Mouse (Mus musculus): Measurements from ENCODE around the gene Ifitm7. TPM values are rescaled to one million over a fixed set of nuclear protein-coding genes. Genes with fewer than 3 reads are reported as not detected.

The Ifitm7 gene
- total RNA-seq (2021) = 1 to 10 TPM; 1.4 to 1.7 TPM
- long read RNA-seq, partial matches to known transcripts = 0 of 1 reads
- long read RNA-seq, other reads (novel, unspliced or antisense) = 0 of 1 reads

DNA sequence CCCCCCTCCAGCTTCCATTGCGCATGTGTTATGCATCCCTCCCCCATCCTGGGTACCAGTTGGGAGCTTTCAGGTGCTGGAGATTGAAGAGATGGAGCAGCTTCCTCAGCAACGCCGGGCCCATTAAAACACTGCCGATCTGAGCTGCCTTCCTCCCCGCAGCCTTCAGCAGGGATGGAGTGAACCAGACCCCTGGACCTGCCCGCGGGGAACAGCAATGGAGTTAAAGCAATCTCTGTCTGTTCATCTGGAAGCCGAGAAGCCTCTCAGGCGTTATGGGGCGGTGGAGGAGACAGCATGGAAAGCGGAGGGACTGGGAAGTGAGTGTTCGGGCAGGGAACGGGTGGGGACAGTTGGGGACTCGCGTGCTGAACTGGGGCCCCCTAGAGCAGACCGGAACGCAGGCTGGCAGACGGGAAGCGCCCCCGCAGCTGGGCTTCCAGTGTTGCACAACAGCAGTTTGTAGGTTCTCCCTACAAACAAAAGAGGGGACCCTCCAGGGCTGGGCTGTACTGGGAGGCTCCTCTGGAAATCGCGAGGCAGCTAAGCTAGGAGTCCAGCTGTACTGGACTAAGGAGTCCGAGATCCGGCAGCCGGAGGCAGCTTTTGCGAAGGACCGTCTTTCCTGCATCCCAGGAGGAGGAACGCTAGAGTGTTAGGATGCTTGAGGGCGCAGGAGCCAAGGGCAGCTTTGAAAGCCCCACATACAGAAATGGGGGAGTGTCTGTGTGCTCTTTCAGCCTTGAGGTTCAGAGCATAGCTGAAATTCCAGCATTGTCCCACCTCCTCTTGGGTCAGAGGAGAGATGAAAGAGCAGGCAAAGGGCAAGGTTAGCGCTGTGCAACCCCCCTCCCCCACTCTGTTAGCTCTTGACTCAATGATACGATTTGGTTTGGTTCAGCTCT lies at the start of gene Ifitm7, which contains the start of gene 2900011O08Rik:
Ifitm7 (minus strand) TSS at position 315 of the 905 bp plus-strand sequence.
2900011O08Rik (plus strand) TSS at position 31 of the 905 bp plus-strand sequence.
- peak; percentile 53 to 70 for DNase-seq (ENCODE audit: low spot score in 2 of 2)

DNA sequence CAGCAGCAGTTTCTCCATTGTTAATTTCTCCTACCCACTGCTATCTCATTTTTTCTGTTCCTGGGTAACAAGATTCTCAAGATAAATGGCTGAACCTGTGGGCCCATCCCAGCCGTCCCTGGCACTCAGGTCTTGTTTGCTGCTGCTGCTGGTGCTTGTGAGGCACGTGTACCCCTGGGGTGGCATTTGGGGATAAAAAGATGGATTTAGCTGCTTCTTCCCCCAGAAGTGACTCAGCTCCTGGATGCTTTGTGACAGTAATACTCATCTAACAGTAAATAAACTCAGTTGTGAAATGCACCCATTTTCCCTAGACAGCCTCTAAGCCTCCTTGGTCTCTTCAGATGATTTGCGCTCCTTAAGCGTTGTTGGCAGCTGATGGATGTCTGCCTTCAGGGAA lies 46.4 kb upstream of the Ifitm7 start:
- no peak for DNase-seq (ENCODE audit: low spot score in 2 of 2)

DNA sequence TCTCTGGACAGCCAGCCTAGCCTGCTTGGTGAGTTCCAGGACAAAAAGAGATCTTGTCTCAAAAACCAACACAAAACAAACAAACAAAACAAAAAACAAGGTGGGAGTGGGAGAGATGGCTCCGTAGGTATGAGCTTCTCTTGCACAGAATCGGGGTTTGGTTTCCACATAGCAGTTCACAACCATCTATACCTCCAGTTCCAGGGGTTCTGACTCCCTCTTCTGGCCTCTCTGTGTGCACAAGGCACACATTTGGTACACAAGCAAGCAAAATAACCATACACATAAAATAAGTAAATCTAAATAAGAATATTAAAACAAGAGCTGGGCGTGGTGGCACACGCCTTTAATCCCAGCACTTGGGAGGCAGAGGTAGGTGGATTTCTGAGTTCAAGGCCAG lies 44.0 kb upstream of the Ifitm7 start:
- no peak for DNase-seq (ENCODE audit: low spot score in 2 of 2)

DNA sequence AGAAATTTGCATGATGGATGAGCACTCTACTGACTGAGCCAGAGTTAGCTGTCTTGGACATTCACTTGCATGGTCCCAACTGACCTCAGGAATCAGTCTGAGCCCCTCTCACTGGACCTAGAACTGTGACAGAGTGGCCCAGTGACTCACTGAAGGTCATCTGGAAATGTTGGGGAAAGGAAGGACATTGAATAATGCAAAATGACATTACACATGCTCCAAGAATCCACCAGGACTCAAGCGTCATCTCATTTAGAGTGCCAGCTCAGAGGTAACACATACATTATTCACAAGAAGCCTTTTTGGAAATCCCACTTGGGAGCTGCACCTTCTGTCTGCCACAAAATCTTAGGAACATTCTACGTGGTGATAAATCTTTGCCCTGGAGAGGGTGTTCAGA lies 43.2 kb upstream of the Ifitm7 start:
- no peak for DNase-seq (ENCODE audit: low spot score in 2 of 2)

DNA sequence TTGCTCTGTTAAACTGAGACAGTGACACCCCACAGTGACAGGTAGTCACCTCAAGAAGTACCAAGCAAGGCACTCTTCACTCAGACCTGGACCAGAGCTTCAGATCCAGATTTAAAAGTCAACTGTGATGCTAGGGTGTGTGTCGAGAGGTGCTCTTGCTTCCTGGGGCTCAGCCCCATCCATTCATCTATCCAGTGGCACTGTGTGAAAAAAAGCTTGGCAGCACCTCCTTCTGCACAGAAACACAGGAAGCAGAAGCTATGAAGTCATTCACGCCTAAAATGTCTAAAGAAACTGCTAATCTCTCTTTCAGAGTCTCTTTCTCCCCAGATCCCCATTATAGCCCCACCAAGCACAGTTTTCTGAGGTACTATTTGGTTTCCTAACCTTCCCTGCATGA lies 42.4 kb upstream of the Ifitm7 start:
- DNase-seq (ENCODE audit: low spot score in 2 of 2) = no peak

DNA sequence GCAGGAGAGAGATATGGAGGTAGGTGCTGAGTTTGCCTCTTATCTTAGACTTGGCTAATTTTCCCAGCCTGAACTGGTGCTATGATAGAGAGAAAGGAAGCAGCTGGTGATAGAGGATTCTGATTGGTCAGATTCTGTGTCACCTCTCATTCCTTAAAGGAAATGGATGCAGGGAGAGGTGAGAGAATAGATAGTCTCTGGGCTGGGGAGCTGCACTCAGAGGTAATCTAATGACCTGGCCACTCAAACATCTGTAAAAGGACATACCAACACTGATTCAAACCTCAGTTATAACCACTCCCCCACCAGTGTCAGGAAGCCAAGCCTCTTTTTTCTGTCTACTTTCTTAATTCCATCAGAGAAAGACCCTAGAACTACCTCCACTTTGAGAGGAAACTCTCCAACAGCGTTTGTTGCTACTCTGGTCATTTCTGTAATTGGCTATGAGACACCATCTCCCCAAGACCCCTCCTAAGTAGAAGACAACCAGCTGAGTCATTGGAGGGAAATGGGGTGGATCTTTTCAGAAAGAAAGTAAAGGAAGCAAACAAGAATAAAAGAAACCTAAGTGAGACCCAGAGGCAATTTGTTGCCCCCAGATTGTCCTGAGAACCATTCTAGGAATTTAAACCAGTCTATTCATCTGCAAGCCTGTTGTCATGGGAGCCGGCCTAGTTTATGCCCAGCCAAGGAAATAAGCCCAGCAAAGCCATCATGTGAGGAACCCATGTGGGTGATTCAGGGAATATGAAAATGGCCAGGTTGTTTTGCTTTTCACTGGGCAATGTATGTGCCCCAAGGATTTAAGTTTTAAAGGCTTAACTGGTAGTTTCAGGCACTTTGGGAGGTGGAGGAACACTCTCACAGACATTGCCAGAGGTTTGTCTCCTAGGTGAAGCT lies 38.7 kb upstream of the Ifitm7 start:
- no peak for DNase-seq (ENCODE audit: low spot score in 2 of 2)

DNA sequence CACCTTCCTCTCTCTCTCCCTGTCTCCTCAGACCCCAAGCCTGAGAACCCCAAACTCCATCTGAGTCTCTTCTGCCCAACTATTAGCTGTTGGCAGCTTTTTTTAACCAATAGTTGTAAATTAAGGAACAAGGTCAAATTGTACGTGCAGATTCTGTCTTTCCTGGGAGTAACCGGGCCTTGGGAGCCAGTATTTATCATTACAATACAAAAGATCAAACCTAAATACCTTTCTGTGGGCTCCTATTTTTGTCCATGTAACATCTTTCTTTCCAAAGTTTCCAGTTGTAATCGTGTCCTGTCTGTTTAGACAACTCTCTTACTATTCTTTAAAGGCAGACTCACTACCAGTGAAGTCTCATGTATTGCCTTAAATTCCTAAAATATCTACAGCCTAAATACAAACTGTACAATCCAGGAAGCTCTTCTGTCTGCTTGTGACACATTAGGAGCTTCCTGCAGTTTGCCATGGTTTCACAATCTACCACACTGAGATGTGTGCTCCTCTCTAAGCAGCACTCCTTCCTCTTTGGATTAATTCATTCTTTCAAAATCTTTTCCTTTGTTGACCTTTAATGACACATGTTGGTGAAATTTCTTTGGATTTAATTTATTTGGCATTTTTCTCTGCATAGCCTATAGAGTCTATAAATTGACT lies 34.6 kb upstream of the Ifitm7 start:
- DNase-seq (ENCODE audit: low spot score in 2 of 2) = no peak

DNA sequence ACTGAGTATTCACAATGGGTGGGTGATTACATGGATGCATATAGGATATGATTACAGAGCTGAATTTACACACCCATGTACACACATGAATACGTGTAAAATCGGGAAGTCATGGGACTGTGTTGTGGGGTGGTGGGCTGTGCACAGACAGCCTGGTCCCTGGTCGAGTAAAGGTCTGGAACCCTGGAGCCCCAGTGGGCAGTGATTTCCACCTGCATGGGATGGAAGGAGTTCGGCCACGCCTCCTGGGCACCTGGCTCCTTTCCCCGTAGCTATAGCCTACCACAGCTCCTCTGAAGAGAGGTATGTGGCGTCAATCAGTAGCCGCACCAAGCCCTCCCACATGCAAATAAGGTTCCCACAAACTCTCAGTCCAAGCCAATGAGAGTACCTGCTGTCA lies 30.6 kb upstream of the Ifitm7 start:
- DNase-seq (ENCODE audit: low spot score in 2 of 2) = no peak

DNA sequence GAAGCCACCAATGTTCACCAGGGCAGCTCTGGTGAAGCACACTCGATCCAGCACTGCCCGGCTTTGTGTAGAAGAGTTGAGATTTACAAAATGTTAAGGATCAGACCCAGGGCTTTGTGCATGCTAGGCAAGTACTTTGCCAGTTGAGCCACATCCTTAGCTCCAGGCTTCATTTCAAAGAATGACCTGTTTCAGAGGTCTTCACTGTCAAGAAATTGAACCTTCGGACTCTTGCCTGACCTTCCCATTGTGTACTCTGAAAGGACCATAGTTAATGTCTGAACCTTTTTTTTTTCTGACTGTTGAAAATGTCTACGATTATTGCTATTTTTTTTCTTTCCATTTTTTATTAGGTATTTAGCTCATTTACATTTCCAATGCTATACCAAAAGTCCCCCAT lies 23.3 kb upstream of the Ifitm7 start:
- no peak for DNase-seq (ENCODE audit: low spot score in 2 of 2)

DNA sequence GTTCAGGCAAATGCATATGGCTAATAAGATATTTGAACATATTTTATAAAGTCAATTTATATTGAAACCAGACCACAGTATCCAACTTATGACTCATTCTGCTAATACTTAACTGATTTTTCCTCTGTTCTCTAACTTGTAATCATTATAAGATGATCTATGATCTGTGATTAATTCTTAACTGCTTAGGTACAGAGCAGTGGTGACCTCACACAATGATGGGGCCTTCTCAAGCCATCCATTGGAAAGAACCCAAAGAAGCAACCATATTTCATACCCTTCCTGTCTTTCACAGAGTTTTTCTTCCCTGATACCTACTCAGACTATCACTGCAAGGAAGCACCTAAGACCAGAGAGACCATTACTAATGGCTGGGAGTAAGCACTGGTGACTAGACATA lies 22.0 kb upstream of the Ifitm7 start:
- DNase-seq (ENCODE audit: low spot score in 2 of 2) = no peak

DNA sequence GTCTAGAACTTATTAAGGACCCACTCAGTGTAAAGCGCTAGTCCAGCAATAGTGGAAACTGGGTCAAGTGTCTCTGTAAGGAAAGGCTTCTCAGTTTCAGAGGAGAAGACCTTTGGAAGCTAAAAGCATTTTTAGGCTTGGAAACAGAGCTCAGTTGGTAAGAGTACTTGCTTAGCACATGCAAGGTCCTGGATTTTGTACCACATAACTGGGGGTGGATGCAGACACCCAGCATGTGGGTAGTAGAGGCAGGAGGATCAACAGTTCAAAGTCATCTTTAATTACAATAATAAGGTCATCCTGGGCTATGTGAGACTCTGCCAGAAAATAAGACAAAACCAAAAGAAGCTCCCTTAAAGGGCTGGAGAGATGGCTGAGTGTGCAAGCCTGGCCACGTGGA lies 21.4 kb upstream of the Ifitm7 start:
- DNase-seq (ENCODE audit: low spot score in 2 of 2) = no peak

DNA sequence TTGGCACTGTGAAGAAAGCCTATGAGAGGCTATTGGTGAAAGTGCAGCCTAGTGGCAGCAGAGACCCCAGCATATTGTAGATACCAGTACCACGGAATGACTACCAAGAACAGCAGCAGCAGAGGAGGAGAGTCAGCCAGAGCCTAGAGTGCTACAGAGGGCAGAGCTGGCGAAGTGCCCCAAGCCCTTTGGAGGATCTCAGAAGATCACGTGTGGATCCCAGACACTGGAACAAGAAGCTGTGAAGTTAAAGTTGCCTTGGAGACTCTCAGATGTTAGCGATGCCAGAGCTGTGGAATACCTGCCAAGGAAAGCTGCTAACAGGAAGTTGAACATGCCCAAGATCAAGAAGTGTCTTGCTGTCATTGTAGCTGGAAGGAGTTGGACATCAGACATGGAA lies 18.6 kb upstream of the Ifitm7 start:
- no peak for DNase-seq (ENCODE audit: low spot score in 2 of 2)

DNA sequence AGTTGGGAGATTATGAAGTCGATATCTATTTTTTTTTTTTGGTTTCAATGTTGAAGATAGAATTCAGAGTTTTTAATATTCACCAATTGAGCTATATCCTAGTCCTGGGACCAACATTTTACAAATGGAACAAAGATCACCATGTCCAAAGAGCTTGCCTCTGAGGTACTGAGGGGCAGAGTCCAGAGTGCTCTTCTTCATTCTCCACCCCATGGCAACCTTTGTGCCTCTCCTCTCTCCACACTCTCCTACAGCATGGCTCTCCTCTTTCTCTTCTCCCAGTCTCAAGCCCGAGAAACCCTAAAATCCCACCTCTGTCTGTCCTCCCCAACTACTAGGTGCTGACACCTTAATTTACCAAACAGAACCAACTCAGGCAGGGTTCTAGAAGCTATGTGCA lies 18.0 kb upstream of the Ifitm7 start:
- no peak for DNase-seq (ENCODE audit: low spot score in 2 of 2)

DNA sequence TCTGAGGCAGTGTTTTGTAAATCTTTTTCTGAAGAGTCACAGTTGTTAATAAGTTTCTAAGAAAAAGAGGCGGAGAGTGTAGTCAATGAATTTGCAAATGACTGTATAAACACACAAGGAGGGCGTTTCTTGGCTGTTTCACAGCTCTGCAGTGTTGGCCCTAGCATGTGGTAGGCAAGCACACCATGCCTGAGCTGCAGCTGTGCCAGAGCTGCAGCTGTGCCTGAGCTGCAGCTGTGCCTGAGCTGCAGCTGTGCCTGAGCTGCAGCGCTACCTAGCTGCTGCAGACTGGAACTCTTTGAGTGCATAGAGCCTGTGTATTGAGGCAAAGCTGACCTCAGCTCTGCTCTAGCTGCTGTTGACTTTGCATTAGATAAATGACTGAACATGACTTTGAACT lies 17.5 kb upstream of the Ifitm7 start:
- no peak for DNase-seq (ENCODE audit: low spot score in 2 of 2)

DNA sequence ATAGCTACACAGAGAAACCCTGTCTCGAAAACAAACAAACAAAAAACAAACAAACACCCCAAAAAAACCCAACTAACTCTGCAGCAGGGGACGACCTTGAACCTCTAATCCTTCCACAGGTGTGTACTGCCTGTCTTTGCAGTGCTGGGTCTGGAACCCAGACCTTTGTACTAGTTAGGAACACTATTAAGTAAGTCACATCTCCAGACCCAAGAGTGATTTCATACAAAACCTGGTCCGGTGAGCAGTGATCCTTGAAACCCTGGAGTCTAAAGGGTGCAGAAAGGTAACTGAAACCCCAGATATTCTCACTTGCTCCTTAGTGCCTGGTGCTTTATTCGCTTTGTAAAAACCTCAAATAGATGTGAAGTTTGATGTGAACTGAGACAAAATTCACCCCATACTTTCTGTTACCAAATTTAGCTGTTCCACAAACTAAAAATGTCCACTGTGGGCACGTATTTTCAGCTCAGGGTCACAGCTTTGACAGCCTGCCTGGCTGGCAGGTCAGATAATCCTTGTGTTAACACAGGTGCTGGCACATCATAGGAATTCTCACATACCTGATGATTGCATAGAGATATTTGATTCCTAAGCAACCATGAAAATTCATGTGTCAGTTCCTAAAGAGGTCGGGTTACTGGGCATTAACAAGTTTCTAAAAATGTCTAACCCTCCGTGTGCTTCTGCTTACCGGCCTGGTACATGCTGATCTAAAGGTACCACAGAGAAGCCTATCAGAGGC lies 16.9 kb upstream of the Ifitm7 start:
- DNase-seq (ENCODE audit: low spot score in 2 of 2) = no peak

DNA sequence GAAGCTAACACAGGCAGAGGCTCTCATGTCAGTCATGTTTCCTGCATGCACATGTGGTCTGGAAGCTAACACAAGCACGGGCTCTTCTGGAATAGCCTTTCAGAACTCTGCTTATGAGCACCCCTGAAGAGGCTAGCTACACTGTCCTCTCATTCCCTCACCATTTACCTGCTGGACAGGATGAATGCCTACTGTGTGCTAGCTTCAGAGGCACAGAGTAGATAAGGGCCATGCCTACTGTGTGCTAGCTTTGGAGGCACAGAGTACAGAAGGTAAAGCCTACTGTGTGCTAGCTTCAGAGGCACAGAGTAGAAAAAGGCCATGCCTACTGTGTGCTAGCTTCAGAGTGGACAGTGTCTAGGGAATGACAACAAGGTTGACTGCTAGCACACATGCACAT lies 7.8 kb upstream of the Ifitm7 start:
- DNase-seq (ENCODE audit: low spot score in 2 of 2) = no peak

DNA sequence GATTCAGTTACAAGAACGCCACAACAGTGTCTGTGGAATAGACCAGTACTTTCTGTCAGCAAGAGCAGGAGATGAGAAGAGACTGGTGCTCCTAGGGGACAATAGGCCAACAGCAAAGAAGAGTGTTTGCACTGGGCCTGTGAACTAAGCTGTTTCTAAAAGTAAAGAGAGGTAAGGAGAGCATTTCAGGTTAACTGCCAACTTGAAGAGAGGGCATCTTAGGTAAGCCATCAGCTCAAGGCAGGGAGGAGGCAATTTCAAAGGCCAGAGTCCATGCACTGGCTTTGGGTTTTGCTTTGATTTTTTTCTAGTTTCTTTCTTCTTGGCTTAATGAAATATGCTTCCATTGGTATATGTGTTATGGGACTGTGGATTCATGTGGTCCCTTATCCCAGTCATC lies 7.4 kb upstream of the Ifitm7 start:
- DNase-seq (ENCODE audit: low spot score in 2 of 2) = no peak

DNA sequence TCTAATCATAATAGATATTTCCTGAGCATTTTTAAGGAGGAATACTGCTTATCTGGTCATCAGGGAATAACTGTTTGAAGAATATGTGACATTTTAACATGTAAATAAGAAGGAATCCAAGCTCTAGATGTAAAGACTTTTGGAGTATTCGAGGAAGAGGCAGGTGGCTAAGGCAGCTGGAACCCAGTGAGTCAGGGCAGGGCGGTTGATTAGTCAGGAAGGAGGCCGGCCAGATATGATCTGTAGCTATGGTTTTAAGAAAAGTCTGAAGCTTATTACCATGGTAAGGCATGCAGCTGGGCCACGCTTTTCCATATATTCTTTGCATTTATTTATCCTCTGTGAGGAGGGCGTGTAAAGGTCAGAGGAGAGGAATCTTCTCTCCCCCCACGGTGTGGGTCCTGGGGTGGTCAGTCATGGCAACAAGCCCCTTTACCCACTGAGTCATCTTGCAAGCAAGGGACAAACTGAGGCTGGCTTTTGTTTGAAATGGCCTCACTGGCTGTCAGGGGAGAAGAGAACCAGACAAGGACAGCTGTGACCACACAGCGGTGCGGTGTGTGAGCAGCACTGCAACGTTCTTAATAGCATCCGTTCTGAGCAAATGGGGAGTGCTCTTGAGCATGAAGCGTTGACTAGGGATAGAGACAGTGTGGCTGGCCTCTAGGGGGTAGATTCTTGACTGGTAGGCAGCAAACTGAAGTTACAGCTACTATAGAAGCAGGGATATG lies 6.0 kb upstream of the Ifitm7 start:
- no peak for DNase-seq (ENCODE audit: low spot score in 2 of 2)

DNA sequence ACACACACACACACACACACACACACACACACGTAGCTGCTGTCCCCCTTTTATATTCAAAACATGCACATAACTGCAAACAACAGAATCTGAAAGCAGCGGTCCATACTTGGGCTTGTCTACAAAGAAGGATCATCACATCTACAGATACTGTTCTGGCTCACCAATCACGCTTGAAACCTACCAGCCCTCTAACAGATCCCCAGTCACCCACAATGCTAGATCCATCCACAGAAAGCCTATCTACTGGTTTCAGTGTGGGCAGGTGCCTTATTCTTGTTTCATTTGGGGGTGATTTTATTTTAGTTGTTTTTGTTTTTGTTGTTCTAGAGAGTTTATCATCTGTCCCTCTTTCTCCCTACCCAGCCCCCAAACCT lies 503 bp downstream of the Ifitm7 start:
- no peak for DNase-seq (ENCODE audit: low spot score in 2 of 2)

DNA sequence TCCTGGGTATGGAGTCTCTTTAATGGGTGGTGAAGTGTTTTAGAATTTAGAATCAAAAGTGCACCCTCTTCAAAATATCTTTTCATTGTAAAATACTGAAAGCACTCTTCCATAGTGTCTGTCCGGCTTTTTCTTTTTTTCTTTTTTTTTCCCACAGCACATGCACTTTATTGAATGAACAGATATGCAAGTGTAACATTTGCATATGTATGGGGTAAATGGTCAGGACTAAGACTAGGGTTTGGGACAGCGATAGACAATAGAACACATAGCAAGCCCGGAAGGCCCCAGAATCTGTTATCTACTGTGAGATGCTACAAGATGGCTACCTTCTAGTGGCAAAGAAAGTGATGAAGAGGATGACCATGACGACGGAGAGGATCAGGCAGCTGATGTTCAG lies 3.5 kb downstream of the Ifitm7 start:
- no peak for DNase-seq (ENCODE audit: low spot score in 2 of 2)

Data from layer of hippocampus, postnatal 10 days (tissue).